Mouse (Mus musculus) cerebellum, postnatal 4 days (tissue): ENCODE results near the gene Pir.

Experiments used
- DNase-seq, 2 experiments: peaks; one replicate each; pipeline ENCODE4 v3.0.0; 2022; ENCODE audit warnings: low spot score in 2 of 2, mixed read lengths in 1 of 2

The Pir gene

GRCm38 (mm10) chrX:164269285-164269761, at the start of gene Pir:
Pir (plus strand) TSS chrX:164269371.
- DNase-seq, result peak in 1 of 2 experiments; percentile 25

GRCm38 (mm10) chrX:164221989-164222388, 47.2 kb upstream of the Pir start:
- DNase-seq, result no peak

- no peak for DNase-seq
Measured at GRCm38 (mm10) chrX:164233380-164233779, 35.8 kb upstream of the Pir start.

- no peak for DNase-seq
Measured at GRCm38 (mm10) chrX:164245714-164246113, 23.5 kb upstream of the Pir start.

GRCm38 (mm10) chrX:164246722-164247121, 22.4 kb upstream of the Pir start:
- no peak for DNase-seq

GRCm38 (mm10) chrX:164256527-164256926, 12.6 kb upstream of the Pir start:
- no peak for DNase-seq

GRCm38 (mm10) chrX:164258057-164258456, 11.1 kb upstream of the Pir start, which contains the start of gene Bmx:
Bmx (minus strand) TSS chrX:164258193.
- no peak for DNase-seq

- DNase-seq, result no peak
Measured at GRCm38 (mm10) chrX:164258662-164259061, 10.5 kb upstream of the Pir start.

GRCm38 (mm10) chrX:164262286-164262685, 6.9 kb upstream of the Pir start:
- DNase-seq, result no peak

GRCm38 (mm10) chrX:164264861-164265260, 4.3 kb upstream of the Pir start:
- no peak for DNase-seq

GRCm38 (mm10) chrX:164270603-164271002, 1.4 kb downstream of the Pir start:
- DNase-seq, result no peak

- DNase-seq, result no peak
Measured at GRCm38 (mm10) chrX:164275536-164275935, 6.4 kb downstream of the Pir start.

GRCm38 (mm10) chrX:164280918-164281647, 11.9 kb downstream of the Pir start:
- DNase-seq, result no peak

GRCm38 (mm10) chrX:164283808-164284207, 14.6 kb downstream of the Pir start:
- no peak for DNase-seq

GRCm38 (mm10) chrX:164287077-164287476, 17.9 kb downstream of the Pir start:
- peak in 1 of 2 experiments; percentile 3 for DNase-seq

GRCm38 (mm10) chrX:164291147-164291546, 22.0 kb downstream of the Pir start:
- no peak for DNase-seq

- no peak for DNase-seq
Measured at GRCm38 (mm10) chrX:164306250-164306649, 37.1 kb downstream of the Pir start.

GRCm38 (mm10) chrX:164313876-164314275, 44.7 kb downstream of the Pir start:
- DNase-seq, result no peak

- DNase-seq, result no peak
Measured at GRCm38 (mm10) chrX:164318554-164318953, 49.4 kb downstream of the Pir start.

GRCm38 (mm10) chrX:164320031-164320430, 50.9 kb downstream of the Pir start:
- DNase-seq, result no peak

GRCm38 (mm10) chrX:164322492-164322891, 53.3 kb downstream of the Pir start:
- DNase-seq, result no peak

GRCm38 (mm10) chrX:164323391-164323913, 54.3 kb downstream of the Pir start:
- no peak for DNase-seq

- no peak for DNase-seq
Measured at GRCm38 (mm10) chrX:164330351-164330750, 61.2 kb downstream of the Pir start.
